Mouse (Mus musculus) lung, postnatal 0 days (tissue): ENCODE measurements around the gene Pick1.

Experiments
- CTCF ChIP-seq: IDR thresholded peaks from 2 replicates; pipeline ENCODE4 v1.5.1; 2016; ENCODE audit warnings: antibody characterized with exemption, mild to moderate bottlenecking
- EP300 ChIP-seq: IDR thresholded peaks from 2 replicates; pipeline ENCODE4 v1.6.1; 2016; ENCODE audit warnings: antibody characterized with exemption, mild to moderate bottlenecking, control low read depth

GRCm38 (mm10) chr15:79265384-79265783 lies 36.4 kb downstream of the Pick1 start:
- TF ChIP-seq CTCF (no peak), EP300 (no peak)
